Mouse (Mus musculus) NIH3T3 (cell line): ENCODE results near the gene Mmd2.

Source experiments
- DNase-seq: peaks from one replicate; pipeline ENCODE4 v3.0.0-alpha.2; 2012; ENCODE audit warnings: low read depth

Gene Mmd2

DNA sequence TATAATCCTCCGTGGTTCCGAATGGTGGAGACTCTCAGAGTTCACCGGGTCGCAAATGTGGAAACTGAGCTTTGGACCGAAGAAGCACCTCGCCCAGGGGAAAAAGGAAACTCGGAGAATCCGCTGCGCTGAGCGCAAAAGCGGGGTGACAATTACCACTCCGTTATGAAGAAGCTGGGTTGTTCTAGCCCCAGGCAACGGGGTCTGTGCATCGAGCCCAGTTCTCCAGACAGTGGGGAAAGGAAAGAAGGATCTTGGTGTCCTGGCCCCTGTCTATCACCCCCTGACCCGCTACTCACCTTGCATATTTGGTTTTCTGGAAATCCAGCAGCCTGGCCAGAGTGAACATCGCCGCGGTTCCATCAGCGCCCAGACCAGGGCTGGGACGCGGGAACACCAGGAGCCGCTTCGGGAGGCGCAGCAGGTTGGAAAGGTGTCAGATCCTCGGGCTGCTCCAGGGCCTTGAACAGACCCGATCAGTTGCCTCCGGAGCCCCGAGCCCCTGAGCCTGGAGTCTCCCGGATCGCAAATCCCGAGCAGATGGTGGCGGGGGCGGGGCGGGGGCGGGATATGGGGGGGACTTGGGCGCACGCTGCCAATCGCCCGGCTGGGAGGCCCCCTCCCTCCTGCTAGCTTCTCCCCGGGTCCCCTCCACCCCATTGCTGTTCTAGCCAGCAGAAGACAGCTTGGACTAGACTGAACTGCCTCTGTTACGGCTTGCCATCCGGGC is at the start of gene Mmd2:
Gene Mmd2, minus strand, starts transcription at position 542 of the 730 bp plus-strand sequence.
- DNase-seq: no peak

DNA sequence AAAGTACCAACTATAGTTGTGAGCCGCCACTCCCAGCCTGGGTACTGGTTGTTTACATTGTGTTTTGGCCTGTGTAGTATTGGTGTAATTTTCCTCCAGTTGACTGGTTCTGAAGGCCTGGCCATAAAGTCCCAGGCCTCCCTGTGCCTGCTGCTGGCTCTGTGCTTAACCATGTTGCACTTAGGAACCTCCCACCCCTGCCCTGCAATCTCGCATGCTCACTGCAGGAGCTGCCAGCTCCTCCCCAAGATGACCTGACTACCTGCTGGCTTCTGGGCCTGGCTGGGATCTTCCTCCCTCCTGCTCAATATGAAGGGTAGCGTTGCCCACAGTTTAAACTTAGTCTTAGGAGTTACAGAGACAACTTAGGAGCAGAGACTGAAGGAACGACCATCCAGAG is 43.7 kb upstream of the Mmd2 start:
- DNase-seq: no peak

DNA sequence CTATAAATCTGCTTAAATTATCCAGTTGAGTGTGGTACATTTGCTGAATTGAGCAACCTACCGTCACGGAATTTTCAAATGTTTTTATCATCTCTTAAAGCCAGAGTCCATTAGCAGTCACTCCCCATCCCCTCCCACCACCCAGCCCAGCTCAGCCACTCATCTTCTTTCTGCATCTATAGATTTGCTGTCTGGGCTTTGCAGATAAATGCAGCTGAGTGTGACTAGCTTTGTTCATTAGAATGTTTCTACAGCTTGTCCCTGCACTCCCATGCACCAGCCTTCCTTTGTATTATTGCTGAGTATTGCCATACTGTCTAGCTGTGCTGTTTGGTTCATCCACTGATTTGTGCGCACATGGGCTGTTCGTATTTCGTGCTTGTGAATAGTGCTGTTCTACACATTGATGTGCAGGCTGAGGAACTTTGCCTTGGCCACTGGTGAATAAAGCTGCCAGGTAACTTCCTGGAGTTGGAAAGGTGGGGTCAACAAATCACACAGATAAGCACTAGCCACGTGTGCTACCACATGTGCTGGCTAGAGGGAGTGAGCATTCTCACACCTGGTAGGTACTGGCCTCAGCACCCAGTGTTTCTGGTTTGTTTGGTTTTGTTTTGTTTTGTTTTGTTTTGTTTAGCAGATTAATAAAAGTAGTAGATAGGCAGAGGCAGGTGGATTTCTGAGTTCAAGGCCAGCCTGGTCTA is 42.3 kb upstream of the Mmd2 start:
- DNase-seq: no peak

DNA sequence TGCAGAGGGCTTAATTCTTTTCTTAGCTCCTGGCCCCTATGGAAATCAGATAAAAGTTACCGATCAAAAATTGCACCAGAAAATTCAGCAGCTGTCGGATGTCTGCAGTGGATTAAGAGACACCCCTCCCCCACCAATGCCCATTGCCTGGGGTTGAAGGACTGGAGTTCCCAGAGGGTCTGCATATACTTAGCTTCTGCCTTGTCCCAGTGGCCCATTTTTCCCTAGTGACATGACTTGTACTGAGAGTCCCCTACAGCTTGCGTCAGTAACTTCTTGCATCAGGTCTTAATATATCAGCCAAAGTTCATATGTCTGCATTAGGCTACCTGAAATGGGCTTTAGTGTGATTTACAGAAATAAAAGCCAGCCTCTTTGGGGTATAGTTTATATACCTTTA is 41.8 kb upstream of the Mmd2 start:
- no peak for DNase-seq

DNA sequence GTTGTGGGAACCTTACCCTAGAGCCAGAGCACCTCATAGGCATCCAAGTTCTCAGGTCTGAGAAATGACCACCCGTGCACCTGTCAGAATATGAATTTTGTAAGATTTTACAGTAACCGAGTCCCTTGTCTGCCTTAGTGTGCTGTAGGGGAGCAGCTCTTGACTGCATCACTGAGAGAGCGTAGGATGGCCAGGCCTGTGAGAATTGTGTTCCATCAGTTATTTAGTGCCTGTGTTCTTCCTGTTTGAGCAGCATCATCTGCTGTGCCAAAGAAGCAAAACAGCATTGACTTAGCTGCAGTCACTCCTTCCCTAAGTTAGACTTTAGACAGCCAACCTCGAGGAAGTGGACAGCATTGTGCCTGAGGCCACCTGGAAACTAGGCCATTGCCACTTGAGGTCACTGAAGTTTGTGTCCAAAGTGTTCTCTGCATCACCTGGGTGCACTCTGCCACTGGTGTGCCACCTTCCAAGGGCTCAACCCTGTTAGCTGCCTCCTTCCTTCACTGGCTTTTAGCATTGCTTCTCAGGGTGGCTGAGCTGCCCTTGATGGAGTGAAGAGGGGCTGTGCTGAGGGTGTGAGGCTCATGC is 41.0 kb upstream of the Mmd2 start:
- DNase-seq: no peak

DNA sequence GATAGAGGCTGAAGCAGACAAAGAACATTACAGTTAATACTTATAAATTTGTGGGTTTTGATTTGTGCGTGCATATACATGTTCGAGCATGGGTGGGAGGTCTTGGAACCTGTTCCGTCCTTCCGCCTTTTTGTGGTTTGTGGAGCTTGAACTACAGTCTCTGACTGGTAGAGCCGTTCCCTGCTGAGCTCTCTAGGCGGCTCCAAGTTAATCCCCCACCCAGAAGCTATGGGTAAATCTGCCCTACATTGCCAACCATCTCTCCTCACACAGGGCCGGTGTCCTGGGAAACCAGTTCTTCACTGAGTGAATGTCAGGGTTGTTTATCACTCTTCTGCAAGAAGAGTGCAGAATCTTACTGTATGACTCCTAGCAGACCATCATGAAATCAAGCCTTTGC is 39.6 kb upstream of the Mmd2 start:
- DNase-seq: no peak

DNA sequence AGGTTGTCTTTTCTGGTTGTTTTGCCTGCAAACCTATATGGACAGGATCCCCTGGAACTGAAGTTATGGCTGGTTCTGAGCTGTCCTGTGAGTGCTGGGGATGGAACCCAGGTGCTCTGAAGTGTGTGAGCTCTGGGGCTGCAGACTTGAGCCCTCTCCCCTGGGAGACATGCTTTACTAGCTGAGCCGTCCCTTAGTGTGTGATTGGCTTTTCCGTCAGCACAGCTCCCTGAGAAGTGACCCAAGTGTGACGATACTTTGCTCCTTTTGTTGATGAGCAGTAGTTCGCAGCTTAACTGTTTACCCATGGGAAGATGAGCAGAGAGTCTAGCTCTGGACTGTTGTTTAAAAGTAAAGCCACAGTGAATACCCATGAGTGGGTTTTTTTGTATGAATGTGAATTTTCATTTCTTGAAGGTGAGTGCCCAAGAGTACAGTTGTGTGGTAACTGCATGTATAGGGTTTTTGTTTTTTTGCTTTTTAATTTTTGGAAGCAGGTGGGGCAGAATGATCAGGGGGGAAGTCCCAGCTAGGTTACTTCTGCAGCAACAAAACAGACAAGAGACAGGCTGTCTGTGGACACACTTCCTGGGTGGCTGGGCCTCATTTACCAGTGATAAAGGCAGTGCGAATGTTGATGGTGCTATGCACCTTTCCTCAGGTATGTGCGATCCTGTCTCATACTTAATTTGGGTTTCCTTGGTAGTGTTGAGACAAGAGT is 32.9 kb upstream of the Mmd2 start:
- DNase-seq: no peak

DNA sequence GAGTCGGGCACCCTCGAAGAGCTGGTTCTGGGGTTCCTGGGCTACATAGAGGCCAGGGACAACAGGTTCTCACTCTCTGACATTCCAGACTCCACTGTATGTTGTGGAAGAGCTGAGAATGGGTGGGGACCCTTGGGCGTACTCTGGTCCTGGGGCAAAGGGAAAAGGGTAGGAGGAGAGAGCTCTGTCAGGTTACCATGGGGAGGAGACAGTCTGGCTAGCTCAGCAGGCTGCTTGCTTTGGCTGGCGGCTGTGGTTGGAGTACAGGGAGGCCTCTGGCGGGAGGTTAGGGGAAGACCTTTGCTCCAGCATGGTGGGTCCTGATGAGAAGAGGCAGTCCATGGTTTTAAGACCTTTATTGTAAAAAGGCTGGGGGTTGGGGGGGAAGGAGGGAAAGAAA is 31.5 kb upstream of the Mmd2 start:
- no peak for DNase-seq

DNA sequence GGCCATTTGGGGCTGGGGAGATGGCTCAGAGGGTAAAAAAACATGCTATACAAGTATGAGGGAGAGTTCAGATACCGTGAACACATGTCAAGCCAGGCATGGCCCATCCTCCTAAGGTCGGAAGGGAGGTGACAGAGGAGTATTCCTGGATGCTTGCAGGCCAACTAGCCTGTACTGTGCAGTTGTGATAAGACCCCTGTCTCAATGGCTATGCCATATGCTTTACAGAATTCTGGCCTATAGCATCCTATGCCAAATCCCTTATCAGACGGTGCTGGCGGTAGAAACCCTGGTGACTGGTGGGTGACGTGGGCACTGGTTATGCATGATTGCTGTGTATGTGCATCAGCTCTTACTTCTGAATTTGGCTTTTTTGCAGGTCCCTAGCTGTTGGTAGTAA is 29.2 kb upstream of the Mmd2 start:
- no peak for DNase-seq

DNA sequence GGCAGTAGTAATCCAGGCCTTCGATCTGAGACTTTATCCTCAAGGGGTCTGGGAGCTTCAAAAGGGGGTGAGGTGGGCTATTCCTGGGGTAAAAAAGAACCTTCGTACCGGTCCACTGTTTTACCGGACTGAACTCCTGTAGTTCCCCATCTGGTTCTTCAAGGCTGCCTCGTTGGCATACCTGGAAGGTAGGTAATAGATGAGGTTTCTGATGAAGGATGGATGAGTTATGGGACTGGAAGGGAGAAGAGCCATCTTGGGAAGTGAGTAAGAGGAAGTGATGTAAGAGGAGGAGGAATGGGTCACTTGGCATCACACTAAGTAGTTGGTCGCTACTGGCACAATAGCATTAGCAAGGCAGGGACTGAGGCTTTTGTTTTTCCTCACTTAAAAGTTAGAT is 21.6 kb upstream of the Mmd2 start:
- DNase-seq: peak; percentile 65

DNA sequence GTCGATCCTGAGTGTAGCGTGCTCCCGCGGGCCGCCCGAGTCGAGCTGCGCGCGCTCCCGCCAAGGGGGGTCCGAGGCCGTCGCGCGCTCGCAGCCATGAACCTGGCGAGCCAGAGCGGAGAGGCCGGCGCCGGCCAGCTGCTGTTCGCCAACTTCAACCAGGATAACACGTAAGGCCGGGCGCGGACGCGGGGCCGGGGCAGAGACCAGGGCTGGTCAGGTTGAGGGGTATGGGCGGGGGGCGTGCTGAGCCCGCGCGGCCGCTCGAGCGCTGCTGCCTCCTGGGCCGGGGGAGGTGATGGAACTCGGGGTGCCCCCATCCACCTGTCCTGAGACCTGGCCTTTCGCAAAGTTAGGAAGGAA is 21.0 kb upstream of the Mmd2 start:
- DNase-seq: no peak

DNA sequence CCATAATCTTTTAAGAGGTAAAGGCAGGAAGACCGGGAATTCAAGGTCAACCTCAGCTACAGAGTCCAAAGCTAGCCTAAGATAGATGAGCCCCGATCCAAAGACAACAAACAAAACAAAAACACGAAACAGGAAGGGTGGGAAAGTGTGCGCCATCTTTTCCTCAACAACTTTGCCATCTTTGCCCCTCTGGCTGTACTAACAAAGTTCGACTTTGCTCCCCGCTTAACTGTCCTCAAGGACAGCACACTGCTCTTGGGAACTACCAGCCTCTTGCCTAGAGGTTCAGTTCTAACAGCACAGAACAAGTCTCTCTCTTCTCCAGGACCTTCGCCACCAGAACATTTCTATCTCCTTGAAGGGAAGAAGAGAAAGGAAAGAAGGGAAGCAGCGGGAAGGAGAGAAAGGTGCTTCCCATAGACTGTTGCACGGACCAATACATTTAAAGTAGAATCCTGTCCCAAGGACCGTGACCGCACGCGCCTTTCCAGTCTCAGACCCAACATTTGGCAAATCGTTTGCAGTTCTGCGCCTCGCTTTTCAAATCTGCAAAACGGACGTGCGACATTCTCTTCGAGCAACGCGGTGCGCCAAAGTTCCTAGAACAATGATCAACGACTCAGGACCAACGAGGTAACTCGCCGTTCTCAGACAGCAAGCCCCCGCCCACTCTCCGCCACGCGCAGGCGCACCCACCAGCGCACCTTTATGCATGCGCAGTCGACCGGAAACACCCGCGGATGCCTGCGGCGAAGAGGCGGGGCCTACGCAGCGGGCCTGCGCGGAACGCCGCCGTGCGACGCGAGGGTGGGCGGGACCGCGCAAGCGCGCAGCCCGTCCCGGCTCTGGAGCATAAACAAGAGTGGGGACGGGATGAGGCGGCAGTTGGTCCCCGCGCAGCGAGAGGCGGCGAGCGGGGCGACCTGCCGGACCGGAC is 20.4 kb upstream of the Mmd2 start:
- DNase-seq: peak; percentile 97

DNA sequence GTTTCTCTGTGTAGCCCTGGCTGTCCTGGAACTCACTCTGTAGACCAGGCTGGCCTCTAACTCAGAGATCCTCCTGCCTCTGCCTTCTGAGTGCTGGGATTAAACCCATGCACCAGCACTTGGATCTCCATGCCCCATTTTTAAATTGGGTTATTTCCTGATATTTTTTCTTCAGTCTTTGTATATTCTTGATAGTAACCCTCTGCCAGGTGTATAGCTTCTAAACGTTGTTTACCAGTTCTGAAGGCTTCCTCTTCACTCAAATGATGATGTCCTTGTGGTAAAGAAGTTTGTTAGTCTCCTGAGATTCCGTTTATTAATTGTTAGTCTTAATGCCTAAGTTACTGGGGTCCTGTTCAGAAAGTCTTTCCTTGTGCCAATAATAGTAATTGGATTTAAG is 18.8 kb upstream of the Mmd2 start, which contains the start of gene Wipi2:
Gene Wipi2, plus strand, starts transcription at position 301 of the 400 bp plus-strand sequence.
- DNase-seq: no peak

DNA sequence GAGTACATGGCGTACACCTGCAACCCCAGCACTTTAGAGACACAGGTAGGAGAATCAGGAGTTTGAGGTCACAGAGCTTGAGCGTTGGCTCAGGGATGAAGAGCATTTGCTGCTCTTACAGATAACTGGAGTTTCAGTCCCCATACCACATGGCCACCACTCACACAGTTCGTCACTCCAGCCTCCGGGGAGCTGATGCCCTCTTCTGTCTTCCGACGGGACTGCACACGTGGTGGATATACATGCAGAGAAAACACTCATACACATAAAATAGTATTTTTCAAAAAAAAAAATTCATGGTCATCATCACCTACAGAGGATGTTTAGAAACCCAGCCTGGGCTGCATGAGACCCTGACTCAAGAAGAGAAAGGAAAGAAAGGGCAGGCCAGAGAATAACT is 14.5 kb upstream of the Mmd2 start:
- DNase-seq: no peak

DNA sequence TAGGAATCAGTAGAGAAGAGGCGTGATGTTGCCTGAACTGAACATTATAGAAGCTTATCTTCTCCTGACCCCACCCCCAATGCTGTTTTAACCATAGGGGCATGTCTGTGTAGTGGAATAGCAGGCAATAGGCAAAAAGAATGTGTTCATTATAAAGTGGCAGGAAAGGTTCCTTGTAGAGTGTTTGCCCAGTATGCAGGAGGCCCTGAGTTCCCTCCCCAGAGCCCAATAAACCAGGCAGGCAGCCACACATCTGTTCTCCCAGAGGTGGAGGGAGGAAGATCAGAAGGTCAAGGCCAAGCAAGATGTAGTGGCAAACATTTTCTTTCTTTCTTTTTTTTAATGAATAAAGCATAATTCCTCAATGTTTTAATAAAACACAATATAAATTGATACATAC is 13.5 kb upstream of the Mmd2 start:
- no peak for DNase-seq

DNA sequence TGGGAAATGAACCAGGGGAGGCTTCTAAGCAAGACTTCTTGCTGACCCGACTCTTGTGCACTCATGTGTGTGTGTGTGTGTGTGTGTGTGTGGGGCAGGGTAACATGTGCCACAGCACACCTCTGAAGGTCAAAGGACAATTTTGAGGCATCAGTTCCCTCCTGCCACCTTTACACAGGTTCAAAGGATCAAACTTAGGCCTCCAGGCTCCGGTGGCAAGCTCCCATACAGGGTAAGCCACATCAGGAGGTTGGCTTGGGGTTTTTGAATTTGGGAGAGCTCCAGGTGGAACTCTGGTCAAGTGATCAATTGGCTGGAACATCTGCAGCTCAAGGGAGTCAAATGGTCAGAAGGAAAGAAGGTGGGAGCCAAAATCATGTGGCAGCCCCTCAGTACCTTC is 12.8 kb upstream of the Mmd2 start:
- DNase-seq: no peak

DNA sequence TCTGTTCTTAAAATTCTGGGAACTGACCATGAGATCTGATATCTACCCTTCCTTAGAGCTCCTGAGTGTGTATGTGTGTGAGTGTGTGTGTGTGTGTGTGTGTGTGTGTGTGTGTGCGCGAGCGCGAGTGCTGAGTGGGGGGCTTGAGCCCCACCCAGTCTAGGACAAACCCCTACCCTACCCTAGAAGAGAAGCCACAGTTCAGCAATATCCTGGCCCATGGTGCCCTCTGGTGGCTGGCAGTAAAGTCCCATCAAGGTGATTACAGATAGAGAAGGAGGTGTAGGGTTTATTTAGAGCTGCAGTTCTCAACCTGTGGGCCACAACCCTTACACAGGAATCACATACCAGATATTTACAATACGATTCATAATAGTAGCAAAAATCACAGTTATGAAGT is 11.3 kb upstream of the Mmd2 start:
- peak; percentile 60 for DNase-seq

DNA sequence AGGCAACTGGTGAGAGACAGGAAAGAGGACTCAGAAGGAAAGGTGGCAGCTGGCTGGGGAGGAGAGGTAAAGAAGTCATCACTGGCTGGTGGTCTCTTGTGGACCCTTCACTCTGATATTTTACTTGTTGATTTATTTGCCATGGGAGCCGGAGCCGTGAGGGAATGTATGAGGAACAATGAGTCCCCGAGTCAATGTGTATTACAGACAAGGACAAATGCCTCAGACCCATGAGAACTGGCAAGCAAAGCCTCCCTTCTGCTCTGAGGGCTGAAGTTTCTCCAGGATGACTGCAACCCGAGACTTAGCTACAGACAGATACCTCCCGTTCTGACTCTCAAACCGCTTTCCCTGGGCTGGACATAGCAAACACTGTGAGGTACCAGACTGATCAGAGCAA is 7.7 kb upstream of the Mmd2 start:
- no peak for DNase-seq

DNA sequence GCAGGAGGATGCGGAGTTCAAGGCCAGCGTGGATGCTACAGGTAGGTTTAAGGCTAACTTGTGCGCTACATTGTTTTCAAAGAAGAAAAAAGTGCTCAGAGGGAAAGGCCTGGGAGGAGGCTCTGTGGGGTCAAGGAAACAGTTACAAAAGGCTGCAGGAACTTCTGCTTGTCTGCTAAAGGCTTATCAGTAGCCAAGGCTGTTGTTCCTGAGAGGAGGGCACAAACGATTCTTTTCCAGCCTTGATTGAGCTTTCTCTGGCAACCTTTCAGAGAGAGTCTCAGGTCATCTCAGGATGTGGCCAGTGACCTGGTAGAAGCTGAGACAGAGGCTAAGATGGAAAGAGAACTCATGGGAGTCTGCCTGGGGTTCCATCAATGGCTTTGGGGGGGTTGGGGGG is 7.0 kb upstream of the Mmd2 start:
- DNase-seq: no peak

DNA sequence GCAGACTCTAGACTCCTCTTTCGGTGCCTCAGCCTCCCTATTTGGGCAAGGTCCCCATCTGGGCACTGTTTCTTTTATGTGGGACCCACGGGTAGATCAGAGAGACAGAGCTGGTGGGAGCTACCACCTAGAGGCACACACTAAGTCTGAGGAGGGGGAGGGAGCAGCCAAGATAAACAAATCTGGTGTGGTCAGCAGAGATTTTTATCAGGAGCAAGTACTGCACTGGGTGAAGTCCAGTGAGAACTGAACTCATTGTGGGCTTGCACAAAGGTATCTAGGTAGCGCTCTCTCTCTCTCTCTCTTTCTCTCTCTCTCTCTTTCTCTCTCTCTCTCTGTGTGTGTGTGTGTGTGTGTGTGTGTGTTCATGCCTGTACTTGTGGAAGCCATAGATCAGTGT is 5.9 kb upstream of the Mmd2 start:
- no peak for DNase-seq

DNA sequence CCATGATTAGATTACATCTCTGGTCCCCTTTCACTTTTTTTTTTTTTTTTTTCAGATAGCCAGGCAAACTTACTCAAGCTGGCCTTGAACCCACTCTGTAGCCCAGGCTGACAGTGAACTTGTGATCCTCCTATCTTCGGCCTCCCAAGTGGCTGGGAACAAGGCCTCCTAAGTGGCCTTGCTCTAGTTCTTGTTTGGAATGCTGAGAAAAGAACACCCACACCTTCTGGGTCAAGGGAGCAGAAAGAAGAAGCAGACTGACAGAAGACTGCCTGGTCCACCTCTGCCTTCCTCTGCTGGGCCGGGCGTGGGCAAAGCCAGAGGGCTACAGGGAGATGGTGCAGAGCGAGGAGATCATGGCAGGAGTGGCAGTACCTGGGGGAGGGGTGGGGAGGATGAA is 1.8 kb upstream of the Mmd2 start:
- no peak for DNase-seq

DNA sequence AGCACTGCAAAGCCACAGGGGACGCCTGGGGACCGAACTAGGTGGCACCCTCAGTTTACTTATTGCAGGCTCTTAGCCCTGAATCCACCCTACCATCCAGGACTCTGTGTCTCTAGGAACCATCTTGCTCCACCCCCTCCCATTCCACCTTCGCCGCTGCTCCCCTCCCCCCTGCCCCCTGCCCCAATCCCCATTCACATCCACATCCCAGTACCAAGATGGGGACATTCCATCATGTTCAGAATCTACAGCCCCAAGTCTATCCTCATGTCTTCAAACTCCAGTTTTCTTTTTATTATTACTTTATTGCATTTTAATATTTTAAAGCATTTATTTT is 357 bp upstream of the Mmd2 start:
- DNase-seq: no peak
